Mouse (Mus musculus): ENCODE measurements at regions not wholly inside any gene's neighbourhood (a gene's known extent, or its start where the extent isn't known, plus 50 kb on each side); places are given as distances from the start of the nearest gene placed in this dataset.

DNA sequence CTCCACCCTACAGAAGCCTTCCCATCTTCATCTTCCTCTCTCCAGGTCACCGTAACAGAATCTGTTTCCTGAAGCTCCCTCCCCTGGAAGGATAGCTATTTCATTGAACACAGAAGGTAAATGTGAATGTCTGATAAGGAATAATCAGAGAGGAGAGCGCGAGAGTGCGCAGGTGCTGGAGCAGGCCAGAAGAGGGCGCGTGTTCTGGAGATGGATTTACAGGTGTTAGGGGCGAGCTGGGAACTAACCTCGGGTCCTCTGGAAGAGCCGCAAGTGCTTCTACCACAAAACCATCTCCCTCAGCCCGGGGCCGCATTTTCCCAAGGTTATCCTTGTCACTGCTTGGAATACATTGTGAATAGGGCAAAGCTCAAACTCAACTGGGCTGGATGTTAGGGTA lies 112.8 kb downstream of the Tfap2c start:
- 0 out of 2 replicates have a peak, but pooled peaks have one; percentile 26 for TF ChIP-seq CTCF (IDR thresholded peaks at IDR 0.05; ENCODE audit: low read depth)
- no peak for TF ChIP-seq EP300 (IDR thresholded peaks at IDR 0.05; ENCODE audit: low read depth)

Data from liver, embryonic 14.5 days (tissue).